Mouse (Mus musculus) gonadal fat pad, adult 2 months (tissue): ENCODE data around the gene Cox4i1. TPM values are rescaled to one million over a fixed set of nuclear protein-coding genes. Genes with fewer than 3 reads are reported as not detected.

Experiments used
- DNase-seq: peaks from one replicate; pipeline ENCODE4 v3.0.0-alpha.2; 2012; ENCODE audit warnings: low read depth
- polyA plus RNA-seq: library from polyadenylated mRNA; depleted of rRNA; stranded (reverse); fragments of >200 nt; gene quantifications from 2 replicates; pipeline ENCODE4 v1.2.3, GENCODE M21; 2012; rRNA removed

Gene Cox4i1
- 1,379 and 1,440 TPM in 2 replicates for polyA plus RNA-seq

DNA sequence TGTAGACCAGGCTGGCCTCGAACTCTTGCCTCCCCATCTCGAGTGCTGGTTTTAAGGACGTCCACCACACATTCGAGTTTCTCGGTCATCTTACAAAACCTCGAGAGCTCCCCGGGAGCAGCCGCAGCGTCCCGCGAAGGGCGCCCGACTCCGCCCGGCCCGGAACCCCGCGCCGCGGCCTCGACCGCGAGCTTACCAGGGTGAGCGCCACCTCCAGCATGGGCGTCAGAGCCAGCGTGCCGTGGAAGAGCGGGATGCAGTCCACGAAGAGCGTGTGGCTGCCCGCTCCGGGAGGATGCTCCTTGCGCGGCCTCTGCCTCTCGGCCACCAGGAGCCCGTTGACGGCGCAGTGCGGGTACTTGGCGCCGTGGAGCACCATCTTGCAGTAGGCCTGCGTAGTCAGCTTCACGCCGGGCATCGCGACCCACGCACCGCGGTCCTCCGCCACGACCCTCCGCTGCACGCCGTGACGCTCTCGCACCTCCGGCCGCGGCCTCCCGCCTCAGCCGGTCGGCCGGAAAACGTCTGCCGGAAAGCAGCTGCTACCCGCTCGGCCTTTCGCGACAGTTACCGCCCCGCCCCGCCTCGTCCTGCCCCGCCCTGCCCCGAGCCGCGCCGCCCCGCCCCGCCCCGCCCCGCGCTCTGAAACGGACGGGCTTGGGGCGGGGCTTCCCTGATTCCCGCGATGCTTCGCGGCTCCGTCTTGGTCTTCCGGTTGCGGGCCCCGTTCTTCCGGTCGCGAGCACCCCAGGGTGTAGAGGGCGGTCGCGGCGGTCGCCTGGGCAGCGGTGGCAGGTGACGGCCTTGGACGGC lies at the start of gene Cox4i1, which contains the start of gene Gm27021:
Gene Cox4i1 (plus strand): TSS at position 662 of the 813 bp plus-strand sequence.
Gene Gm27021 (minus strand): TSS at position 519 of the 813 bp plus-strand sequence.
- no peak for DNase-seq

DNA sequence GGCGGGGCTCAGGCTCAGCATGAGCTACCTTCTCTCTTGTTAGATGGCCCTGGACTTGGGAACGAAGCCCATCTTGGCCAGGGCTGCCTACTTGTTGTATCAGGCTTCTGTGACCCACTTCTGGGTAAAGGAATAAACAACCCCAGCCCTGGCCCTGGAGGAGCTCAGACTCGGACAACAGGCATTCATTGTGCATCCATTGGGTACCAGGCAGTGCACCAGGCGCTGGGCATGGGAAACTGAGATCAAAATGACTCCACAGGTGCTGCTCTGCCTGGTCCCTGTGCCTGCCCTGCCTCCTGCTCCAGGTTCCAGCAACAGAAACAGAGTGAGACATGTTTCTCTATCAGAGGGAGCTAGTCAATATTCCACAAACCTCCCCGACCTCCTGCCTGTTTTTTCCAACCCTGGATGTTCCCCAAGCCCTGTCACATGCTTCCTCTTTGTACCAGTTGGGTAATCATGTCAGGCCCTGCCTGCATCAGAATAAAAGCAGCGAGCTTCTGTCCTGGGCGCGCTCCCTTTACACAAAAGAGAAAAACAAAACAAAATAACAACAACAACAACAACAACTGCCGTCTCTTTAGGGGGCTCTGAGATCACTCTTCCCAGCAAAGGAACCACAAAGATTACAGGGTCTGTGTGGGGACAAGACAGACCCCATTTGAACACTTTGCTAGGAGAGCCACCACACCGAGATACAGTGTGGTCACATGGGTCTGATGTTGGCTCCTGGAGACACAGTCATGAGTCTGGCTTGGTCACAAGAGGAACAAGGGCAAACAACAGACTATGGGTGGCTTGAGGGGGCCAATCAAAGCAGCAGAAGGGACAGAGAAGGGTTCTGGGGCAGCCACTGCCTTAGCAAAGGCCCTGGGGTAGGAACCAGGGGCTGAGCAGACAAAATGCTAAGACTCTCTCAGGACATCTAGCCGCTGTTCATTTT lies 48.5 kb upstream of the Cox4i1 start:
- DNase-seq = no peak

DNA sequence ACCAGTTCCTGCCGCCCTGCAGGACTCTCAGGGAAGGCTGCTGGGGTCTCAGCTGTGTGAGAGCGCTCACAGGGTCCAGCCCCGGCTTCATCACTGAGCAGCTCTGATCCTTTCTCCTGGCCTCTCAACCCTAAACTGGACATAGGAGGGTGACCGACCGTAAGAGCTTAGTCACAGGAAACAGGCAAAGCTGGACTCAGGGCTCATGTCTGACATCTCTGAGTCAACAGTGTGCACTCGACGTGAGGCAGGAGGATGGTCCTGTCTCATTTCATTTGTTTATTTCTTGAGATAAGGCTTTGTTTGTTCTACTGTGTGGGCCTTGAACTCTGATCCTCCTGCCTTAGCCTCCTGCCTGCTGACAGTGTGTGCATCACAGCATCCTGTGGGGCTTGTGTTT lies 47.6 kb upstream of the Cox4i1 start:
- no peak for DNase-seq

DNA sequence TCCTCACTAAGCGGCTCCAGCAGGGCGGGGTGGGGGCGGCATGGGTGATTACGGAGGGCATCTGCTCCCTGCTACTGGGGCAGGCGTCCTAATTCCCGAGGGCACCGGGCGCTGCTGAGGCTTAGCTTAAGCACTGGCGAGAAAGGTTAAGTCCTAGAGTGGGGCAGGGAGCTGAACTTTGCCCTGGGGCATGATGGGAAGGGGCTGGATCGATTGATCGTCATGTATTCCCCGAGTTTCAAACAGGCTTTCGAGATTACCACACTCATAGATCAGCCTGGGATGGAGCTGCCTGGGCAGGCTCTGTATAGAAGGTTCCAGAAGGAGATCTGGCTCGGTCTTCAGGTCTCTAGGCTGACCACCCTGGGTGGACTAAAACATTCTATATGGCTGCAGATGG lies 45.9 kb upstream of the Cox4i1 start:
- no peak for DNase-seq

DNA sequence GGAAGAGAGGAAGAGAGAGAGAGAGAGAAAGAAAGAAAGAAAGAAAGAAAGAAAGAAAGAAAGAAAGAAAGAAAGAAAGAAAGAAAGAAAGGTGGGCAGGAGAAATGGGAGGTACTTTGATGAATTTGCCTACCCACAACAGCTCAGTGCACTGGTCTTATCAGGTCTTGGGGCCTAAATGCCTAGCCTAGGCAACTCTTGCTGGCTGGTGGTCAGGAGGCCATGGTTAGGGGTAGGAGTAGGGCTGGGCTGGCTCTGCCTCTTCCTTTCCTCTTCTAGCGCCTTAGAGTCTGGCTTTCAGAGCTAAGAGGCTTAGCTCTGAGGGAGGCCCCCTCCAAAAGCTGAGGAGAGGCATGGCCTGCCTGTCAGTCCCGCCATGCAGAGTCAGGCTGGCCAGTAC lies 44.4 kb upstream of the Cox4i1 start:
- DNase-seq = no peak

DNA sequence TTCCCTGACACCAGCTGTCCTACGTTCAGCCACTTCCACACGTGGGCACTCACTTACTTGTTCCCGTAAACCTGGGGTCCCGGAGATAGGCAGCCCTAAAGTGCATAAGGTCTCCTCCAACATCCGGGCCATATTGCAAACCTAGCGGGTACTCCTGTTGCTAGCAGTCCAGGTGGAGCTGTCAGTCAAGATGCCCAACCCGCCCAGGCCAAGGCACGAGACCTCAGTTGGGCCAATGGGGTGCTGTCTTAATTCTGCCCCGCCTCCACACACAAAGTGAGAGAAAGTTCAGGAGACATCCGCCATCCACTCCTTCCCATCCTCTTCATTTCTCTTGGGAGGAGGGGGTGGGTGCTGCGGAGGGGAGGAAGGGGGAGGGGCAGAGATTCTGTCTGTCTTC lies 41.6 kb upstream of the Cox4i1 start:
- no peak for DNase-seq

DNA sequence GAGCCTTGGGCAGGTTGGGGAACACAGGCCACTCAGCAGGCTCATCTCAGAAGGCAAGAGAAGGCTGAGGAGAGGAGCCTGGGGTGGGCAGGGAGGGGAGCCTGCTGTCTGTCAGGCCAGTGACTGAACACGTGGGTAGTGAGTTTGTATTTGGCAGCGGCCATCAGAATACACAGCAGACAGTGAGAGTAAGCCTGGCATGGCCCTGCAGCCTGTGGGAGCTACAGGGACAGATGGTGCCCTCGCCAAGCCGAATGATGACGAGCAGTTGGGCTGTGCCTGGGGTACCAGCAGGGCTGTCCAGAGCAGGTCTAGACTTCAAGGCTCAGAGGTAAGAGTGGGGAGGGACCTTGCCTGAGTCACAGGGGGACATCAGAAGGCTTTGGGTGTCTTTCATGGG lies 40.7 kb upstream of the Cox4i1 start:
- DNase-seq = no peak

DNA sequence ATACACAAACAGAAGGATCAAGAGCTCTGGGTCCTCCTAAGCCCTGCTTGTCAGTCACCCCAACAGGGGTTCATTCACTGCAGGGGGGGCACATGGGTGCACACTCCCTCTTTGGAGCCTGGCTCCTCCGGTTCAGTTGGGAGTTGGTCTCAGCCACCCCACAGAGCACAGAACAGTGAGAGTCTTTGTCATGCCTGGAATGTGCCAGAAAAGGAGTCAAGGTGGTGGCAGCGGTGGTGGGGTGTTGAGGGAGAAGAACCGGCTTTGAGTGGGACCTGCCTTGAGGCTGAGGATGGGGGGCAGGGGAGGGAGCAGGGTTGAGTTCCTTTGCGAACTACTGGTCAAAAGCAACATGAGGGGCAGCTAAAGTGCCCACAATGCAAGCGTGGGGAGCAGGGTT lies 38.0 kb upstream of the Cox4i1 start:
- DNase-seq = no peak

DNA sequence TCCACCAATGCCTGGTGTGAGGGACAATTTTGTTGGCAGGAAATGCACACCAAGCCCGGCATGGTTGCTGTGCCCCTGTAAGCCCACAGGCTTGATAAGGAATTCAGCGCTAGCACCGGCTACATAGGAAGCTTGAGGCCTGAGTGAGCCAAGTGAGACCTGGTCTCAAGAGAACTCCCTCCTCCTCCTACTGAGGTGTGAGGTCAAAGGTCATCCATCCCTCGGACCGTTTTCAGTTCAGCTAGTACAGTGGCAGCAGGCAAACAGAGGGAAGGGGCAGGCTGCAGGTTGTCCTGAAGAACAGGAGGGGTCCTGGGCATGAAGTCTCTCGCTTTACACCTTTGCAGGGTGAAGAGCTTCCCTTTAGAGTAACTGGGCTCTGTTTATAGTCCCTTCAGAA lies 37.2 kb upstream of the Cox4i1 start:
- no peak for DNase-seq

DNA sequence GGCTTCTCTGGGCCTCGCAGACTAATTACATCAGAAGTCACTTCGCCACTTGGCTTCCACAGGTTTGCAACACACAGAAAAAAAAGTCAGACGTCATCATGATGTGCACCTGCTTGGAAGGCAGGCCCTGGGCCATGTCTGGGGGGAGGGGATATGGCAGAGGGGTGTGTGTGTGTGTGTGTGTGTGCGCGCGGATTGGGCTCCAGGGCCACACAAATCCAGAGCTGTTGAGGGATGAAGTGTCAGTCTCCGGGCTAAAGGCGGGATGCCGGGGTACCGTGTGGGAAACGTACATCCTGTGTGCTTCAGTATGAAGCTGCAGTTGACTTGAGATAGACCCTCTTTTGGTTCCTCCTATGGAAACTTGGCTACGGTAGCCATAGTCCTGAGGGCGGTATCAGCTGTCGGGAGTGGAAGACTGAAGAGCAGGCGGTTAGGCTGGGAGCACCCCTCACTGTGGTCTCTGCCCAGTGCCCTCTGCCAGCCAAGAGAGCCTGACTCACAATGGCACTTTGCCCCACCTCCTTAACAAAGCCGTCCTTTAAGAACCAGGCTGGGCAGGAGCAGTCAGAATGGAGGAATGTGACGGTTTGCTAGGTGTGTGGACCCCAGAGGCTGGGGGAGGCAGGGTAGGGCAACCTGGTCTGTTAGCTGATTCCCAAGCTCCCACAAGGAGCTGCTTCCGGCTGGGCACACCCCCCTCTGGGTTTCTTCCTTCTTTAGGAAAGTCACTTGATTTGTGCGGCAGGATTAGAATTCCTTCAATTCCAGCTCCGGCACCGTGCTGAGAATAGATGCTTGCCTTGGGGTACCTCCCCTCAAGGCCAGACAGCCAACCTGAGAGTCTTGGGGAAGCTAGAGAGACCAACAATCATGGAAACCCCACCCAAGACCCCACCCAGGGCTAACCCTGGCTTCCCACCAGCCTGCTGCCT lies 36.3 kb upstream of the Cox4i1 start:
- no peak for DNase-seq

DNA sequence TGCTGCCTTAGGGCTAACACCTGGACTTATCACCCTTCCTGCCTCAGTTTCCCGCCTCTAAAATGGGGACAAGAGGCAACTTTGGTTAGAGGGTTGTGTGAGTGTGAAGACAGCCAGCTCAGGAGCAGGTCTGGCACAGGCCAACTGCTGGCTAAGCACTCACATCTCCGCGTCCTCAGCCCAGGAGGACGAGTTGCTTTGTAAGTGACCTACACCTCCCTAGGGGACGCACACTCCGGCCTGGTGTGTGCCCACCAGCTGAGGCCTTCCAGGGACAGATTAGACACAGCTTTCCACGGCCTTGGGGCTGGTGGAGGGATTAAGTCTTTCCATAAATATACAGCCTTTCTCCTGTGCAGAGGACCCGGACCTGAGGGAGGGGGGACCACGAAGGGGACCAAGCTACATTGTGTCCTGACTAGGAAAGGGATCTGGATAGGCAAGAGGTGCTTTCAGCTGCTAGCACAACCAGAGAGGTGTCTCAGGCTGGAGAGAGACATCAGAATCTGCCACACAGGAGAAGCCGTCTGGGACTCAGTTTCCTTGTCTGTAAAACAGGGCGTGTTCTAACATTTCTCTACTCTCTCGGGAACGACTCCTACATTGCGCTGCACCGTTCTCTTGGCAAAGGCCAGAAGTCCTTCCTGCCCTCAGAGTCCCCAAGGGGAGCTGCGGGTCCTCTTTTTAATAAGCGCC lies 34.9 kb upstream of the Cox4i1 start:
- no peak for DNase-seq

DNA sequence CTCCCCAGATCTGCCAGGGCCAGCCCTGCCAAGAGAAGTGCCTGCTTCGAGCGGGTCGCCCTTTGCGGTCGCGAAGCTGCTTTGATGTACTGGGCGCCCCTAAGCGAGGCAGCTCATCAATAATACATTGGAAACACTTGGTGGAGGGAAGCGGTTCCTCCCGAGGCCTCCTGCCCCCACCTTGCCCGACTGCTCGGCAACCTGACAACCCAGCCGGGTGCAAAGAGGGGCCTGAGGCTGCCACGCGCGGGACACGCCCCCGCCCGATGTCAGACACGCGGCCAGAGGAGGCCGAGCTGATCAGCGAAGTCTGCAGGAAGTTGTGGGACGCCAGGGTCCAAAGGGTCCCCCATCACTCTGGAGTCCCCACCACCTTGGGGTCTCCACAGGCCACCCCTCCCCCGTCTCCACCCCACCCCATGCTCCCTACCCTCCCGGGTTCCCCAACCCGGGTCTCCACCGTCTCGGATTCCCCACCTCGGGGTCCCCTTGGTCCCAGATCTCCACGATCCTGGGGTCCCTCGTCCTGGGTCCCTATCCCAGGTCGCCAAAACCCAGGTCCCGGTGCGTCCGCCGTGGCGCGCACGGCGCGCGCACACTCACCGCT lies 34.3 kb upstream of the Cox4i1 start:
- no peak for DNase-seq

DNA sequence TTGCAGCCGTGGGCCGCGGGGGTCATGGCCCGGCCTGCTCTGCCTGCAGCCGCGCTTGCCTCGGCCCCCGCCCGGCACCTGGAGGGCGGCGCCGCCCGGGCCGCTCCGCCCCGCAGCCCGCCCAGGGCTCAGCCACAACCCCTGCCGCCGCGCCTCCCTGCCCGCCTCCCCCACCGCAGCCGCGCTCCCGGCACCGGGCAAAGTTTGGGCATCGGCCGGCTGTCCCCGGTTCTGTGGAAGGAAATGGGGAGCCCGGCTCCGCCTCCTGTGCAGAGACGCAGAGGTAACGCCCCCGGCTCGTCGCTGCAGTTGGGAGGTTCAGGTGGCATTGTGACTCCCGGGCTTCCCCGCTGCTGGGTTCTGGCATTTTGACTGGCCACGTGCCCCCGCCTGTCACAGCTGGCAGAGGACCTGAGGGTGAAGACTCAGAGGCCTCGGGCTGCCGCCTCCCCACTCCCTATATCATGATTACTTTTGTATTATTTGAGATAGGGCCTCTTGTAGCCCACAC lies 33.6 kb upstream of the Cox4i1 start:
- no peak for DNase-seq

DNA sequence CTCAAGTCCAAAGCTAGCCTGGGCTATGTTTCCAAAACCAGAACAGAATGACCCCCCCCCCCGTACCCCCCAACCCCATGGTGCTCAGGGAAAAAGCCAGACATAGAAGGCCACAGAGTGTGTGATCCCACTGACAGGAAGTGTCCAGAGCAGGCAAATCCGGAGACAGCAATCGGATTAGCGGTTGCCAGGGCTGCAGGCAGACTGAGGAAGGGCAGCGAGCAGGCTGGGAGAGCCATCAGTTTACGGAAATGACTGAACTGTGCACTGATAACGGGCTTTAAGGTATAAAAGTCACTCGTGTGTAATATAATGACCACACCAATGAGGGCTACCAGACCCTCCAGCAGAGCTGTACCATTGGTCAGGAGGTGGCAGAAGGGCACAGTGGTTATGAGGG lies 26.8 kb upstream of the Cox4i1 start:
- DNase-seq = no peak

DNA sequence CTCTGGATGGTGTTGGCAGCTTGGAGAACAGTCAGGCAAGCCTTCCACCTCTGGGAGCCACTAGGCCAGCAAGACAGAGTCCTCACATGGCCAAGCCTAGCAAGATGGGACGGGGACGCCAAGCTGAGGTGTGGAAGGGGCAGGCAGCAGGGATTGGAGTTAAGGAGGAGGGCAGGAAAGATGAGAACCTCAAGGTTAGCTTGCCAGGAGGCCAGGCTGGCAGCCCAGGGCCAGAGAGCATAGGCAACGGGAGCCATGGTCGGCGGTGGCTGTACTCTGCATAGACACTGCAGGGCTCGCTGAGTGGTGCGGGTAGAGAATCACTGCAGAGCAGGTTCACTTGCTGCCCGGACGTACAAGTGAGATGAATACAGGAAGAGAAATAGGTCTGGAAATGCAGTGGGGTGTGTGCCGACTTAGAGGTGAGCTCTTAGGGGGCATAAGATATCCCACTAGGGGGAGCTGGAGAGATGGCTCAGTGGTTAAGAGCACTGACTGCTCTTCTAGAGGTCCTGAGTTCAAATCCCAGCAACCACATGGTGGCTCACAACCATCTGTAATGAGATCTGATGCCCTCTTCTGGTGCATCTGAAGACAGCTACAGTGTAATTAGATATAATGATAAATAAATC lies 25.9 kb upstream of the Cox4i1 start:
- no peak for DNase-seq

DNA sequence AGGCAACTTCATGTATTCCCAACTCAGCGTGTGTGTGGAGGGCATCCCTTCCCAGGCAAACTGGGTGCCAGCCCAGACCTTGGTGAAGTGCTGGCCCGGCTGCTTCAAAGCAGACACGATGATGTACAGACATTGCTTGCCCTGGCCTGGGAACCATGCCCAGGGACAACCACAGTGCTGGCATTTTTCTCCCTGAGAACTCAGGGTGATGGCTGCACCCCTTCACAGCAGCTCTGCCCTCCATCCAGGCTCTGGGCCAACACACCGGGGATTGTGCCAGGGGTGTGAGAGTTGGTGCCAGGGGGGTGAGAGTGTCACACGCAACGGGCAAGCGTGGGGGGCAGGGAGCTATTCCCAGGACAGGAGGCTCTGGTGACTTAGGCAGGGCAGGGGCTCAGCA lies 23.4 kb upstream of the Cox4i1 start:
- no peak for DNase-seq

DNA sequence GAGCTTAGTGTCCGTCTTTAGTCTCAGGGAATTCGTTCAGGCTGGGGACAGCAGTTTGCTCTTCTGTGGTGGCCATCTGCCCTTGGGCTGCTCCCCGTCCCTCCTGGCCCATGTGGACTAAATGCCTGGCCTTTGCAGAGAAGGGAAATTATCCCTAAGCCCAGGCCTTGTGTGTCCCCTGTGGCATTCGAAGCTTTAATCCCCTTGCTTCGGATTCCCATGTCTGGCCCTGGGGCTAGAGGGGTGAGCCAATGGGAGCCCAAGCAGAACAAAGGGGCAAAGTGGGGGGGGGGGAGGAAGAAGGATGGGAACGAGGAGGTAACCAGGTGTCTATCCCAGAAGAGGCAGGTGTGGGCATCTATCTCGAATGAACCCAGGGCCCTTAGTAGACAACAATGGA lies 20.5 kb upstream of the Cox4i1 start, which contains the start of gene 1190005I06Rik:
Gene 1190005I06Rik (minus strand): TSS at position 101 of the 400 bp plus-strand sequence.
- DNase-seq = no peak

DNA sequence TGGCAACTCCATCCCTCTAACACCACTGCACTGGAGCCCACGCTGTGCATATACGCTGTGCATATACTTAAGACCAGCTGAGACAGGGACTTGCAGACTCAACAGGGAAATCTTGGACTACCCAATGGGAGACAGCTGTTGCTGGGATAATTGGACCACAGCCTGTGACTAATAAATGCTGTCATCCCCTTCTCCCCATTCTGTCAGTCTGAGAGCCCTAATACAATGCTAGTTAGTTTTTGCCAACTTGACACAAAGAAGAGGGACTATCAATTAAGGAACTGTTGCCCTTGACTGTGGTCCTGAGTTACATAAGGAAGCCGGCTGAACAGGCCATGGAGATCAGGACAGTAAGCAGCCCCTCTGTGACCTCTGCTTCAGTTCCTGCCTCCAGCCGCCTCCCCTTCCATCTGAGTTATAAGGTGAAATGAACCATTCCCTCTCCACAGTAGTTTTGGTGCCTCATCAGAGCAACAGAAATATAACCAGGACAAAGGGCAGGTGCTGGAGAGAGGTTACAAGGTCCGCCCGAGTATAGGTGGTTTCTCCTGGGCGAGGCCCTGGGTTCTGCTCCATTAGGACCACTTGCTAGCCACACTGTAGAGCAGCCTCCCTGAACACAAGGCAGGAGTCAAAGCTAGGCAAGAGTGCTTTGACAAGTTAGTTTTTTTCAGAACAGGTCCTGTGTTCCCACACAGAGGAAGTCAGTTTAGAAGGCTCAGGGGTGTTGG lies 11.5 kb upstream of the Cox4i1 start:
- DNase-seq = no peak

DNA sequence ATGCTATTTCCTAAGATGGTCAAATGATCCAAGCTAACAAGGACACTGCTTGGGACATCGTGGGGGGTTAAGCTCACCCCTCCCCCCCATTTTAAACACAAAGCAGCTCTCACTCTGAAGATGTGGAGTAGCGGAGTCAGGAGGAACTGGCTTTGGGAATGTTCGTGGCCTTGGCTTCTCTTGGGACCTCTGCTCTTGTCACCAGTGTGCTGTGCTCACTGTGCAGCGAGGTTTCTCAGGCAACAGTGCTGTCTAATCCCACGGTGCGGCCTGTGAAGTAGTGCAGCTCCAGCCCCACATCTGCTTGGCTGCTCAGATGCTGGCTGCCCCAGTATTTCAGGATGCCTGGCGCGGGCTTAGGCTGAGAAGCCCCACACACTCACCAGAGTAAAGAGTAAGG lies 10.6 kb upstream of the Cox4i1 start:
- DNase-seq = no peak
